Mouse (Mus musculus) adipocyte (in vitro differentiated cells): Measurements from ENCODE around the gene Vmn1r192.
"Not testable (repeated sequence)": the region's sequence is repeated elsewhere in the genome, so short reads cannot be mapped to it uniquely, and the experiment has no call there.

Source experiments
- DNase-seq: peaks from one replicate; pipeline ENCODE4 v3.0.0-alpha.2; 2016; ENCODE audit warnings: low spot score

Vmn1r192 gene

GRCm38 (mm10) chr13:22191041-22191440 is at the start of gene Vmn1r192:
Vmn1r192 (minus strand) TSS chr13:22191141.
- DNase-seq, result no peak

- not testable (repeated sequence) for DNase-seq
Measured at GRCm38 (mm10) chr13:22223060-22223459, 32.1 kb upstream of the Vmn1r192 start, which contains the start of gene Vmn1r193. Vmn1r193 (minus strand) TSS chr13:22223160.

- not testable (repeated sequence) for DNase-seq
Measured at GRCm38 (mm10) chr13:22192756-22193155, 1.8 kb upstream of the Vmn1r192 start.

GRCm38 (mm10) chr13:22190385-22190784 is 556 bp downstream of the Vmn1r192 start:
- DNase-seq, result no peak

GRCm38 (mm10) chr13:22189313-22189712 is 1.6 kb downstream of the Vmn1r192 start:
- no peak for DNase-seq

GRCm38 (mm10) chr13:22183869-22184268 is 7.1 kb downstream of the Vmn1r192 start, which contains the start of gene Vmn1r191:
Vmn1r191 (minus strand) TSS chr13:22183969.
- no peak for DNase-seq

- DNase-seq, result no peak
Measured at GRCm38 (mm10) chr13:22168416-22168815, 22.5 kb downstream of the Vmn1r192 start.

- not testable (repeated sequence) for DNase-seq
Measured at GRCm38 (mm10) chr13:22136495-22137293, 54.2 kb downstream of the Vmn1r192 start.
